Mouse (Mus musculus) hindlimb bud, embryonic 11.5 days (tissue): ENCODE results near the gene Fance.
"Not testable (repeated sequence)": the region's sequence is repeated elsewhere in the genome, so short reads cannot be mapped to it uniquely, and the experiment has no call there.

Experiments
- DNase-seq: peaks from one replicate; pipeline ENCODE4 v3.0.0-alpha.2; 2012; ENCODE audit warnings: low read depth, low spot score; ENCODE audit errors: extremely low spot score

Gene Fance

GRCm38 (mm10) chr17:28347327-28347726, 34.0 kb downstream of the Fance start:
- DNase-seq: no peak

- DNase-seq: no peak
Observed at GRCm38 (mm10) chr17:28348211-28348610, 34.9 kb downstream of the Fance start.

- no peak for DNase-seq
Observed at GRCm38 (mm10) chr17:28349264-28349880, 36.1 kb downstream of the Fance start.

GRCm38 (mm10) chr17:28349901-28350465, 36.7 kb downstream of the Fance start:
- DNase-seq: no peak

- no peak for DNase-seq
Observed at GRCm38 (mm10) chr17:28350466-28351352, 37.4 kb downstream of the Fance start, which contains the start of gene Tead3. TSS of gene Tead3 (minus strand) at chr17:28350817.

GRCm38 (mm10) chr17:28351353-28351890, 38.1 kb downstream of the Fance start:
- no peak for DNase-seq

- no peak for DNase-seq
Observed at GRCm38 (mm10) chr17:28352018-28352417, 38.7 kb downstream of the Fance start.

GRCm38 (mm10) chr17:28355871-28356270, 42.6 kb downstream of the Fance start:
- no peak for DNase-seq

GRCm38 (mm10) chr17:28358576-28359261, 45.4 kb downstream of the Fance start:
- not testable (repeated sequence) for DNase-seq

GRCm38 (mm10) chr17:28360531-28361277, 47.4 kb downstream of the Fance start:
- DNase-seq: no peak

- no peak for DNase-seq
Observed at GRCm38 (mm10) chr17:28361921-28362652, 48.8 kb downstream of the Fance start.

- DNase-seq: no peak
Observed at GRCm38 (mm10) chr17:28362653-28363292, 49.5 kb downstream of the Fance start.

GRCm38 (mm10) chr17:28363507-28363906, 50.2 kb downstream of the Fance start:
- DNase-seq: no peak

GRCm38 (mm10) chr17:28365122-28365521, 51.8 kb downstream of the Fance start, which contains the start of gene Tulp1:
TSS of gene Tulp1 (minus strand) at chr17:28365222.
- DNase-seq: no peak

GRCm38 (mm10) chr17:28368449-28368848, 55.1 kb downstream of the Fance start:
- no peak for DNase-seq

- no peak for DNase-seq
Observed at GRCm38 (mm10) chr17:28369056-28369455, 55.7 kb downstream of the Fance start.

- DNase-seq: no peak
Observed at GRCm38 (mm10) chr17:28371286-28371685, 58.0 kb downstream of the Fance start.

GRCm38 (mm10) chr17:28371941-28372340, 58.6 kb downstream of the Fance start:
- DNase-seq: no peak

- DNase-seq: no peak
Observed at GRCm38 (mm10) chr17:28373821-28374220, 60.5 kb downstream of the Fance start.
